Mouse (Mus musculus) thymus, adult 2 months (tissue): Measurements from ENCODE around the gene 4930568D16Rik.

Experiments used
- CTCF ChIP-seq: fragments of 200-500 bp; IDR thresholded peaks from 2 replicates; pipeline ENCODE4 v1.5.1; 2012; ENCODE audit warnings: mild to moderate bottlenecking, control low read depth, low read length, moderate library complexity, borderline replicate concordance; ENCODE audit not compliant: control insufficient read depth, poor library complexity, insufficient read depth; ENCODE audit errors: extremely low read depth
- POLR2A ChIP-seq: fragments of 200-500 bp; IDR thresholded peaks from 2 replicates; pipeline ENCODE4 v1.6.1; 2012; ENCODE audit warnings: mild to moderate bottlenecking, low read length, control low read depth, moderate library complexity; ENCODE audit not compliant: control insufficient read depth, poor library complexity, insufficient read depth; ENCODE audit errors: extremely low read depth

DNA sequence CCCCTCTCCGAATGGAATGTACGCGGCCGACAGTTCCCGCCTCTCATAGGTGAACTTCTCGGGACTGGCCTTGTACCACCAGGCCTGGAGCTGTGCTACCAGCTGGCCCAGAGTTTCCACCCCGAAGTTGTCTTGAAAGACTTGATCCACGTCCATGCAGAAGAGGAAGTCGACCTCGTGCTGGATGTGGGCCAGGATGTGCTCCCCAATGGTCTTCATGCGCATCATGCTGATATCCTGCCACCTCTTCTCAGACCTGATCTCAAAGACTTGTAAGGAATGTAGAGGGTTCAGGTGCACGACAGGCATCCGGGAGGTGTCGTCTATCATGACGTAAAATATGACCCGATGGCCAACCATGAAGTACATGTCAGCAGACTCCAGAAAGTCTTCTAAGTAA lies 34.9 kb upstream of the 4930568D16Rik start:
- no peak for TF ChIP-seq POLR2A
- no peak for TF ChIP-seq CTCF
